Mouse (Mus musculus) liver, embryonic 12.5 days (tissue): ENCODE results near the gene Lad1. TPM values are rescaled to one million over a fixed set of nuclear protein-coding genes. Genes with fewer than 3 reads are reported as not detected.

Experiments used
- ATAC-seq: fragments of 200-750 bp; cut with Nextera tagmentation; 2 replicates; pipeline ENCODE4 v1.8.0; 2017; ENCODE audit warnings: moderate number of reproducible peaks, mild to moderate bottlenecking, moderate library complexity
- H3K27ac ChIP-seq: fragments of 300-500 bp; sonication (generic); 2 replicates; pipeline ENCODE4 v1.5.1; 2016; ENCODE audit warnings: mild to moderate bottlenecking
- H3K27me3 ChIP-seq: fragments of 300-500 bp; sonication (generic); replicated peaks from 2 replicates; pipeline ENCODE4 v1.6.1; 2016; ENCODE audit warnings: mild to moderate bottlenecking, moderate library complexity
- H3K36me3 ChIP-seq: fragments of 300-500 bp; sonication (generic); 2 replicates; pipeline ENCODE4 v1.6.1; 2016; ENCODE audit warnings: mild to moderate bottlenecking, moderate library complexity
- H3K4me1 ChIP-seq: fragments of 300-500 bp; sonication (generic); 2 replicates; pipeline ENCODE4 v1.6.1; 2016
- H3K4me2 ChIP-seq: fragments of 300-500 bp; sonication (generic); 2 replicates; pipeline ENCODE4 v1.6.1; 2016; ENCODE audit warnings: mild to moderate bottlenecking, moderate library complexity
- H3K4me3 ChIP-seq: fragments of 300-500 bp; sonication (generic); 2 replicates; pipeline ENCODE4 v1.5.1; 2016; ENCODE audit warnings: mild to moderate bottlenecking, moderate library complexity
- H3K9ac ChIP-seq: fragments of 300-500 bp; sonication (generic); 2 replicates; pipeline ENCODE4 v1.6.1; 2016; ENCODE audit warnings: mild to moderate bottlenecking, moderate library complexity
- H3K9me3 ChIP-seq: fragments of 300-500 bp; sonication (generic); replicated peaks from 2 replicates; pipeline ENCODE4 v1.6.1; 2016; ENCODE audit warnings: mild to moderate bottlenecking, moderate library complexity
- WGBS: fragments of 180-500 bp; shearing (Covaris S2); methylation state at CpG from one replicate; pipeline ENCODE4 v1.1.7; 2016; ENCODE audit not compliant: insufficient replicate concordance; 5-methylcytosine and 5-hydroxymethylcytosine counted together
- polyA plus RNA-seq: library from polyadenylated mRNA; unstranded; fragments of >200 nt; fragmentation: Nextera tagmentation; extraction: Ambion mirVana; gene quantifications from 2 replicates; pipeline ENCODE4 v1.2.1, GENCODE M21; 2016

The Lad1 gene
- polyA plus RNA-seq, 1 experiment from 2014 or later: 0.79 TPM

GRCm38 (mm10) chr1:135812205-135812604 lies 6.2 kb upstream of the Lad1 start:
- Histone ChIP-seq H3K4me3 (no peak overlapping the region), H3K9ac (no peak overlapping the region), H3K27me3 (peaks cover 53% of the 10 kb centered on the region), H3K9me3 (no peaks in the 10 kb centered on the region), H3K4me1 (0 out of 2 replicates have a peak, but pooled peaks cover 5% of the 10 kb centered on the region), H3K27ac (no peak overlapping the region), H3K36me3 (no peaks in the 10 kb centered on the region), H3K4me2 (no peak overlapping the region)
- ATAC-seq: no peak
- 65% methylated on average over 3 of the region's 3 CpGs for WGBS

- Histone ChIP-seq H3K4me3 (no peak overlapping the region), H3K27me3 (peaks cover 57% of the 10 kb centered on the region), H3K9me3 (no peaks in the 10 kb centered on the region), H3K4me1 (peaks cover 6% of the 10 kb centered on the region; the same call in 1 of the 2 replicates), H3K36me3 (no peaks in the 10 kb centered on the region), H3K9ac (no peak overlapping the region), H3K27ac (no peak overlapping the region), H3K4me2 (no peak overlapping the region)
- 44% methylated on average over 2 of the region's 2 CpGs for WGBS
- no peak for ATAC-seq
These were observed 5.8 kb upstream of the Lad1 start for GRCm38 (mm10) chr1:135812618-135813017.

DNA sequence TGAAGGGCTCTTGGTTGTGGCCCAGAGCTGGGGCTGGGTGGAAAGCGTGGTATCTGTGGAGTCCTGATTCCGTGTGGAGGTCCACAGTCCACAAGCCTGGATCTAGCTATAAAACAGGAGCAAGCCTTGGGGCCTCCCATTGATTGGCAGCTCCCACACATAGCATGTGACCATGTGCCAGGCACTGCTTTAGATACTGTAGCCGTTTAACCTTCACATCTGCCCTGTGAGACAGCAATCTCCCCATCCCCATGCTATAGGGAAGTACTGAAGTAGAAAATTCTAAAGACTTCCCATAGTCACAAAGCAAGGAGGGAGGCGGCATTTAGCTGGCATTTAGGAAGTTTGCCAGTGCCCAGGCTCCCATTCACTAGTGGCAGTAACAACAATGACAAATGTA lies 5.3 kb upstream of the Lad1 start:
- Histone ChIP-seq H3K9ac (no peak overlapping the region), H3K27me3 (peaks cover 62% of the 10 kb centered on the region), H3K36me3 (no peaks in the 10 kb centered on the region), H3K9me3 (no peaks in the 10 kb centered on the region), H3K4me3 (no peak overlapping the region), H3K27ac (no peak overlapping the region), H3K4me2 (no peak overlapping the region), H3K4me1 (peaks cover 11% of the 10 kb centered on the region; the same call in 1 of the 2 replicates)
- WGBS: 52% methylated on average over 4 of the region's 4 CpGs
- no peak for ATAC-seq

GRCm38 (mm10) chr1:135813687-135814395 lies 4.6 kb upstream of the Lad1 start:
- Histone ChIP-seq H3K9ac (no peak overlapping the region), H3K9me3 (no peaks in the 10 kb centered on the region), H3K36me3 (no peaks in the 10 kb centered on the region), H3K4me2 (no peak overlapping the region), H3K4me3 (no peak overlapping the region), H3K27me3 (peaks cover 69% of the 10 kb centered on the region), H3K27ac (no peak overlapping the region), H3K4me1 (peaks cover 18% of the 10 kb centered on the region; the same call in 1 of the 2 replicates)
- 60% methylated on average over 5 of the region's 5 CpGs for WGBS
- ATAC-seq: no peak

DNA sequence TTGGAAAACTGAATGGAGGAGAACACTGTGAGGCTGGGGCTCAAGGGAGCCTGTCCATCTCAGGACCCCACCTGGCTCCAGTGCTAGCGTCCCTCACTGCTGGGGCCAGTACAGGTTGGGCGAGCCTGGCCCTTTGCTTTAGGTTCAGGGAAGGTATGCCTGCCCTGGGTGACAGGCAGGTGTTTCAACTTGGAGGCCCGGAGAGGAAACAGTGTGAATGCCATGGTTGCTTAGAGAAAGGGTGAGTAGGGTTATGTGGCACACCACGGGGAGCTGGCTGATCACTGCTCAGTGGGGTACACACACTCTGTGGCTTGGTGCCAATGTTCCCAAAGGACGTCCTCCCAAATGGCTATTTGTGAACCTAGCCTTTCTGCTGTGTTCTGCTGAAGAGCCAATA lies 3.9 kb upstream of the Lad1 start:
- WGBS: 64% methylated on average over 5 of the region's 5 CpGs
- Histone ChIP-seq H3K27ac (no peak overlapping the region), H3K27me3 (peaks cover 72% of the 10 kb centered on the region), H3K36me3 (no peaks in the 10 kb centered on the region), H3K4me1 (peaks cover 21% of the 10 kb centered on the region; the same call in 1 of the 2 replicates), H3K4me3 (no peak overlapping the region), H3K4me2 (no peak overlapping the region), H3K9ac (no peak overlapping the region), H3K9me3 (no peaks in the 10 kb centered on the region)
- no peak for ATAC-seq

- Histone ChIP-seq H3K27me3 (peaks cover 94% of the 10 kb centered on the region), H3K4me1 (peaks cover 21% of the 10 kb centered on the region; the same call in 1 of the 2 replicates), H3K4me2 (no peak overlapping the region), H3K9ac (no peak overlapping the region), H3K27ac (no peak overlapping the region), H3K4me3 (no peak overlapping the region), H3K36me3 (no peaks in the 10 kb centered on the region), H3K9me3 (no peaks in the 10 kb centered on the region)
- no peak for ATAC-seq
- WGBS: 22% methylated on average over 4 of the region's 4 CpGs
These were observed 803 bp upstream of the Lad1 start for GRCm38 (mm10) chr1:135817595-135817994.

GRCm38 (mm10) chr1:135820071-135820470 lies 1.7 kb downstream of the Lad1 start:
- peaks cover 95% of the 10 kb centered on the region for H3K27me3 ChIP-seq
- H3K36me3 ChIP-seq: no peaks in the 10 kb centered on the region
- 70% methylated on average over 10 of the region's 10 CpGs for WGBS
- H3K4me3 ChIP-seq: no peak overlapping the region
- H3K9me3 ChIP-seq: no peaks in the 10 kb centered on the region
- no peak overlapping the region for H3K27ac ChIP-seq
- no peak overlapping the region for H3K4me2 ChIP-seq
- no peak overlapping the region for H3K9ac ChIP-seq
- ATAC-seq: no peak
- peaks cover 16% of the 10 kb centered on the region; the same call in 1 of the 2 replicates for H3K4me1 ChIP-seq

DNA sequence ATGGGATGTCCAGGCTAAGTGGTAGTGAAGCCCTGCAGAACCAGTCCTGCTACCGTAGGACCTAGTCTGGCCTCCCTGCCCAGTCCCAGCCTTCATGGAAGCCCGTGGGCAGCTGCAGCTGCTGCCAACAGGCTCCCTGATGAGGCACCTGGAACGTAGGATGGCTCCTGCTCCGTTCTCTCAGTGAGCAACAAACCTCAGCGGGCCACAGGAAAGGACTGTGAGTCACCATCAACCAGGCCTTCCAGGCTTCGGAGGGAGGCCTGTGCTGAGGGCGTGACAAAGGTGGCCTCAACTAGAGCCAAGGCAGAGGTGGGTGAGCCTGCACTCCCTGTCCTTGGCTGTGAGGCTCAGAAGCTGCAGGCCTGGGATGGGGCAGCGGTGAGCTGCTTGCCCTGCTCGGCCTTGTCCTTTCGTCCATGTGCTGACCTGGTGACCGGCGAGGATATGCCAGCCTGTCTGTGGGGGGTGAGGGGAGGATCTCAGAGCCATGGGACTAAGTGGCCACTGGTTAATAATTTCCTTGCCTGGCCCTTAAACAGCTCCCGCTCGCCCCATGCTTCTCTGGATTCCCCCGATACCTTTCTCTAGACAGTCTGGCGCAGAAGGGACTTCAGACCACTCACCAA lies 2.5 kb downstream of the Lad1 start:
- WGBS: 60% methylated on average over 16 of the region's 16 CpGs
- Histone ChIP-seq H3K4me2 (no peak overlapping the region), H3K9ac (no peak overlapping the region), H3K4me1 (peaks cover 16% of the 10 kb centered on the region; the same call in 1 of the 2 replicates), H3K4me3 (no peak overlapping the region), H3K27ac (no peak overlapping the region), H3K36me3 (no peaks in the 10 kb centered on the region), H3K9me3 (no peaks in the 10 kb centered on the region), H3K27me3 (peaks cover 91% of the 10 kb centered on the region)
- ATAC-seq: no peak

GRCm38 (mm10) chr1:135821780-135822179 lies 3.4 kb downstream of the Lad1 start:
- no peak overlapping the region for H3K4me3 ChIP-seq
- 72% methylated on average over 7 of the region's 7 CpGs for WGBS
- no peaks in the 10 kb centered on the region for H3K36me3 ChIP-seq
- no peak overlapping the region for H3K4me2 ChIP-seq
- H3K27me3 ChIP-seq: peaks cover 89% of the 10 kb centered on the region
- no peaks in the 10 kb centered on the region for H3K9me3 ChIP-seq
- no peak overlapping the region for H3K27ac ChIP-seq
- ATAC-seq: no peak
- H3K9ac ChIP-seq: no peak overlapping the region
- peaks cover 16% of the 10 kb centered on the region; the same call in 1 of the 2 replicates for H3K4me1 ChIP-seq

DNA sequence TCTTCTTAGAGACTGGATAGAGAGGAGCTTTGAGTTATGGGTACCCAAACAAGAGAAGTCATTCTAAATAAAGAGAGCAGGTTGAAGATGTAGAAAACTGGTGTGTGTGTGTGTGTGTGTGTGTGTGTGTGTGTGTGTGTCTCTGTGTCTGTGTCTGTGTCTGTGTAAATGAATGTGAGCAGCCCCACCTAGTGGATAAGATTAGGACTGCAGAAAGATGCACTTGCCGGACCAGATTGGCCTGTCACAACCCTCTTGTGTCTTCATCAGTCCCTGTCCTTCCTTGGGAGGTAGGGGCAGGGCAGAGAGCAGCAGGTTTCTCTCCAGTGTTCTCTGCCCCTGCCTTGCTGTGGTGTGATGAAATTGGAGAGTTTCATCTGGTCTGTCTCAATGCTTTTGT lies 10.5 kb downstream of the Lad1 start:
- no peak for ATAC-seq
- WGBS: 21% methylated on average over 1 of the region's 1 CpGs

GRCm38 (mm10) chr1:135834206-135834859 lies 15.9 kb downstream of the Lad1 start:
- WGBS: 55% methylated on average over 6 of the region's 6 CpGs
- Histone ChIP-seq H3K4me1 (peaks cover 8% of the 10 kb centered on the region; the same call in 1 of the 2 replicates), H3K4me2 (no peak overlapping the region), H3K27ac (no peak overlapping the region), H3K27me3 (peaks cover 88% of the 10 kb centered on the region), H3K36me3 (no peaks in the 10 kb centered on the region), H3K9me3 (no peaks in the 10 kb centered on the region), H3K9ac (no peak overlapping the region), H3K4me3 (no peak overlapping the region)
- ATAC-seq: no peak

More for the DNA sequence above, 10.5 kb downstream of the Lad1 start:
- no peak overlapping the region for H3K4me3 ChIP-seq
- no peak overlapping the region for H3K4me2 ChIP-seq
- H3K4me1 ChIP-seq: no peaks in the 10 kb centered on the region
- H3K27me3 ChIP-seq: peaks cover 76% of the 10 kb centered on the region
- H3K27ac ChIP-seq: no peak overlapping the region
- H3K9me3 ChIP-seq: no peaks in the 10 kb centered on the region
- no peak overlapping the region for H3K9ac ChIP-seq
- H3K36me3 ChIP-seq: no peaks in the 10 kb centered on the region

DNA sequence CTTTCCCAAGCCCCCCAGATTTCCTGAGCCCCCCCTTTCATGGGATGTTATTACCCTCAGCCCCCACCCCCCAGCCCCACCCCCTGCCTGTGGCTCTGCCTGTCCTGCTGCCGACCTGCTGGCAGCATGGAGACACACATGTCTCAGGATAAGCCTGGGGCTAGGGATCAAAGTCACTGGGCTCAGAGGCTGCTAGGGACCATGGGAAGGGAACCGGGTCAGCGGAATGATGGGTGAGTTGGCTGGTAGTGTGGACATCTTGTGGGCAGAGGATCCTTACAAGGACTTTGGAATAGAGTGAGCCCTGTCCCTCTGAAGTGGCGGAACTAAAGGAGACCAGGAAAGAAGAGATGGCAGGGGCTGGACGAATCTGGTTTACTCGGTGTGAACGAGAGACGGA lies 16.6 kb downstream of the Lad1 start:
- Histone ChIP-seq H3K4me3 (no peak overlapping the region), H3K4me2 (no peak overlapping the region), H3K9ac (no peak overlapping the region), H3K4me1 (peaks cover 8% of the 10 kb centered on the region; the same call in 1 of the 2 replicates), H3K27me3 (peaks cover 82% of the 10 kb centered on the region), H3K36me3 (no peaks in the 10 kb centered on the region), H3K9me3 (no peaks in the 10 kb centered on the region), H3K27ac (no peak overlapping the region)
- 75% methylated on average over 8 of the region's 8 CpGs for WGBS
- no peak for ATAC-seq
